Mouse (Mus musculus) thymus, adult 2 months (tissue): ENCODE results near the gene Fam189b.

Source experiments
- CTCF ChIP-seq: fragments of 200-500 bp; IDR thresholded peaks from 2 replicates; pipeline ENCODE4 v1.5.1; 2012; ENCODE audit warnings: mild to moderate bottlenecking, control low read depth, low read length, moderate library complexity, borderline replicate concordance; ENCODE audit not compliant: control insufficient read depth, poor library complexity, insufficient read depth; ENCODE audit errors: extremely low read depth
- POLR2A ChIP-seq: fragments of 200-500 bp; IDR thresholded peaks from 2 replicates; pipeline ENCODE4 v1.6.1; 2012; ENCODE audit warnings: mild to moderate bottlenecking, low read length, control low read depth, moderate library complexity; ENCODE audit not compliant: control insufficient read depth, poor library complexity, insufficient read depth; ENCODE audit errors: extremely low read depth

- TF ChIP-seq POLR2A, result no peak
- no peak for TF ChIP-seq CTCF
These were observed 43.0 kb downstream of the Fam189b start for GRCm38 (mm10) chr3:89225918-89226317.
